Mouse (Mus musculus): ENCODE results near the gene Fasn.

Gene Fasn

DNA sequence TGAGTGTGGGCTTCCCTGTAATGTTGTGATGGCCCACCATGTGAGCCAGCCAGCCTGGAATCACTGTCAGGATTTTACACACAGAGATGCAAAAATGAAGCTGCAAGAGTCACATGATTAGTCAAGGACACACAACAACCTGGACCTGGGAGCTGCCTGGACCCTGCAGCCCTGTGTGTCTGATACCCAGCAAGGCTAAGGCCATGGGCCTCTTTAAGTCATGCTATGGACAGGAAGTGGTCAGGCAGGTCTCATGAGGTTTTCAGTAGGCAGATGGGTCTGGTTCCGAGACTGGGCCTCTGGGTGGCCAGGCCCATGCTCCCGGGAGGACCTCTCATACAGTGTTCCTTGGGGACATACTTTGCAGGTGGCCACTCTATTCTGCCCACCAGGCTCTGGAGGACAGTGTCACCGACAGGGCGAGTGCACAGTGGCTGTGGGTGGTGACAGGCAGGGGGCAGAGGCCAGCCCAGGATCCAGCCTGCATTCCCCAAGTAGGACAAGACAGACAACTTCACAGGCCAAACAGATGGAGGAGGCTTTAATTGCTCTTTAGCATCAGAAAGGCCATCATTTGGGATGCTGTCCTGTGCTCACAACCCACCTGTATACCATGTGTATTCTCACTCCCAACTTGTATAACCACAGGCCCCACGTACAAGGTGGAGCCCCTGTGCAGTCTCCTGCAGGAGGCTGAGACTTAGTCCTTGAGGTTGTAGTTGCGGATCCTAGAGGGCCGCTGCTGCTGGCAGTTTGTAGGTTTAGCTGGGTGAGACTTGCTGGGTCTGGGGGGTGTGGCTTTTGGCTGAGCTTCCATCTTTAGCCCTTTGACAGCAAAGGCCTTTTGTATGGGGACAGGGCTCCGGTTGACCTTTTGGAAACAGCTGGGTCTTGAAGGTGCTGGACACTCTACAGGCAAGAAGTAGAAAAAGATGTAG, 1.9 kb upstream of the Fasn start:
- no peak for DNase-seq (ENCODE audit: low spot score)

- DNase-seq (ENCODE audit: low spot score), result no peak
These were observed 1.0 kb upstream of the Fasn start for GRCm38 (mm10) chr11:120825289-120825863.

DNA sequence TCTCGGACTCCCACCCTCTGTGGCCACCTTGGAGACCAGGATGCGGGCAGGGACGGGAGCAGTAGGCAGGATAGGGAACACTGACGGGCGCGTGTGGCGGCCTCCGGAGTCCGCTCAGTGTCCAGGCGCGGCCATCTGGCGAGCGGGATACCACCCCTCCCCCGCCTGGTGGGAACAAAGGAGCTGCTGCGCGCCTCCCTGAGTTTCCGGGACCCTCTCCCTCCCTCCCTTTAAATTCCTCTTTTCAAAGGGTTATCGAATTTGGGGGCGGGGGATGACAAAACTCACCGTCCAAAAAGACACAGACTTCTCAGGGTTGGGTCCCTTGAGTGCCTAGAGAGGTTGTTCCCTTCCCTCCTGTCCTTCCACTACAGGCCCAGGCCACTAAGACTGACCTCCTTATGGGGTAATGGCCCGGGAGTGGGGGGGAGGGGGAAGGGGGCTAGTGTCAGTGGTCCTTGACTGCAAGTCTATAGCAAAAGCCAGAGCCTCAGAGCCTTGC, 491 bp upstream of the Fasn start:
- DNase-seq (ENCODE audit: low spot score), result no peak

GRCm38 (mm10) chr11:120823551-120823947, 798 bp downstream of the Fasn start:
- DNase-seq (ENCODE audit: low spot score), result no peak

DNA sequence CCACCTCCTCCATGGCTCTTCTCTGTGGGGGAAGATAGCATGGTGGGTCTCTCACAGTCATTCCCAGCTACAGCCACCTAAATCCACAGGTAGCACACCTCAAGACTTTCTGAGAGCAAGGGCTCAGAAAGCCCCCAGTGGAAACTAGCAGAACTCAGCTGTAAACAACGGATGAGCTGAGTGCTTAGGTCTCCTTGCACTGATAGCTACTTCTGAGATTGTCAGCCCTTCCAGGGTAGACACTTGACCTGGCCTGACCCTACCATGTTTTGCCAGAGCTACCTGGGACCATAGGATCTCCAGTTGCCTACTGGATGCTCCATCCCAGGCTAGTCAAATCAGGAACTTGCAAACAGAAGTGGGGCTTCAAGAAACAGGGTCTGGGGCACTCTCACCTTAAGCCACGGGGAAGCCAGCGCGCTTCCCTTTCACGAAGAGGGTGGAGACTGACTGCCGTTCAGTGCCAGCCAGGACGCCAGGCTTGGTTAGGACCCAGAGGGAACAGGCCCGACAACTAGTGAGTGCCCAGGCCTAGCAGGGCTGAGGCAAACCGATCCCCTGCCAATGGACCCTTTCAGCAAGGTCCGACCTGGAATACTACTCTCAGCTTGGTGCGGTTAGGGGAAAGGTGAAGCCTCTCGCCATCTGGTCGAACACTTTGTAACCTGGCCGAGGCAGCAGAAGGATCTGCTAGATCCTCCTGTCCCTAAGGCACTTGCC, 1.4 kb downstream of the Fasn start:
- no peak for DNase-seq (ENCODE audit: low spot score)

DNA sequence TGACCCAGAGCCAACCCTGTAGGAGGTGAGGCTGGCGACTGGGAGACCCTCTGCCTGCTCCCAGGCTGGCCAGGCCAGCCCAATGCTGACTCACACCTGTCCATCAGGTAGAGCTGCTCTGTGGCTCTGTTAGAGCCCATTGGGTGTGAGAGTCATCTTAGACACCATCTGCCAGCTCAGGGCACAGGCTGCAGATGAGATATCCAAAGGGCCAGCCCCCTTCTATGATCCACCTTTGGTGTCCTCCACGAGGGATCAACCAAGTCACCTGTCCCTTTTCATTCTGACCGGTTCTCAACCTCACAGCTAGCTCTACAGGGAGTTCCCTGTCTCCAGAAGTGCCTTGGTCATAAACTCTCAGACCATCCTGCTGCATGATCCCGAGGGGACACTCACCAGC, 2.0 kb downstream of the Fasn start:
- DNase-seq (ENCODE audit: low spot score), result no peak

DNA sequence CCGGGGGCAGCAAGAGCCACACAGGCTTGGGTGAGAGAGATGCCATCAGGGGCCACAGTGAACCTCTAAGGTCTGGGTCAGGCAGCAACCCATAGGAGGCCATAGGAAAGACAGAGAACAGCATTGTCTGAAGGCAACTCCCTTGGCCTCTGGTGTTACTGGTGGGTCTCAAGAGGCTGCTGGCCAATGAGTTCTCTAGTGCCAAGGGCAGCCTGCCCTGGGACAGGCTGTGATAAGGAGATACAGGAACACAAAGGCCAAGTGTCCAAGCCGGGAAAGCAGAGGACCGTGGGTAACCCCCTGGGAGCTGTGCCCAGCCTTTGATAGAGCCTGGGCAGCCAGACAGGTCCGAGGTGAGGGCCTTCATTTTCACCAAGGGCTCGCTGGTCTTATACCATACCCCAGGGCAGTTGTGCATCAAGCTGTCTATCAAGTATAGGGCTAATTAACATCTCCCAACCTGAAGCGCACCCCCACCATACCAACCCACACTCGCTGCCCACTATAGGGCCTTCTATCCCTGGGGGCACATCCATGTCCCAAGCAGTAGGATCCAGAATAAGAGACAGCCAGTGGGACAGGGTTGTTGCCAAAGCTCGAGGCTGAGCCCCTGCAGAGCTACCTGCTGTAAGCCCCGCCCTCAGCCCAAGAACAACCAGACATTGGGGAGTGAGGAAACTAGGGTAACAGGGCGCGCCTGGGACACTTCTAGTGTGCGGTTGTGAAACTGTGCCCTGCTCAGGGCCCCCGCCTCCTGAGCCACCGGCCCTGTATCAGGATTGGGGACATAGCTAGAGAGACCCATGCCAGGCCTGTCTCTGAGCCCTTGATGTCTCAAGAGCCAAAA, 3.0 kb downstream of the Fasn start:
- DNase-seq (ENCODE audit: low spot score), result no peak

DNA sequence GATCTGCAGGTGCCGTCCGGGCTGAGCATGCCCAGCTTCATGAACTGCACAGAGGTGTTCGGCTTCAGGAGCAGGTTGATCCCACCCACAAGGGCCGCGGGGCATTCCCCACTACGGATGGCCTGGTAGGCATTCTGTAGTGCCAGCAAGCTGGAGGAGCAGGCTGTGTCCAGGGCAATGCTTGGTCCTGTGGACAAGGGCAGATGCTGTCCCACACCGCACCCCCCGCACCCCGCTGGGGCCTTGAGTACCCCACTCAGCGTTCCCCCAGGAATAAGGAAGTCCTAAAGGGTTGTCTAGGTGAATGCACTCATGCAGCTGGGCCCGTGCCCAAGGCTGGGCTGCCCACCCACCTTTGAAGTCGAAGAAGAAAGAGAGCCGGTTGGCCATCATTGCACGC, 3.8 kb downstream of the Fasn start:
- DNase-seq (ENCODE audit: low spot score), result no peak

- DNase-seq (ENCODE audit: low spot score), result no peak
These were observed 4.8 kb downstream of the Fasn start for GRCm38 (mm10) chr11:120819556-120819955.

DNA sequence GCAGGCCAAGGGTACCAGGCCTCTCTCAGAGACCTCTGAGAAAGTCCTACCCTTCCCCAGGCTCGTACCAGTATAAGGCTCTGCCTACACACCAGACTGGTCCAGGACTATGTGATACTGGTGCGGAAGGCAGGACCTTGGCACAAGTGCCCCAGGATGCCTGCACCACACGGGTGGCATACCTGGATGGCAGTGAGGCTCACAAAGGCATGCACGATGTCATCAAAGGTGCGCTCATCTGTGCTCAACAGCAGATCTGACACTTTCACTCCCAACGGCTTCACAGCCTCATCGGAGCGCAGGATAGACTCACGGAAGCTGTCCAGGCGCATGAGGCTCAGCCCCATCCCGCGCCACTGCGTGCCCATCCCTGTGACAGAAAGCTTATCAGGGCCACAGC, 6.1 kb downstream of the Fasn start:
- DNase-seq (ENCODE audit: low spot score), result no peak

- no peak for DNase-seq (ENCODE audit: low spot score)
These were observed 7.0 kb downstream of the Fasn start for GRCm38 (mm10) chr11:120817358-120817757.

DNA sequence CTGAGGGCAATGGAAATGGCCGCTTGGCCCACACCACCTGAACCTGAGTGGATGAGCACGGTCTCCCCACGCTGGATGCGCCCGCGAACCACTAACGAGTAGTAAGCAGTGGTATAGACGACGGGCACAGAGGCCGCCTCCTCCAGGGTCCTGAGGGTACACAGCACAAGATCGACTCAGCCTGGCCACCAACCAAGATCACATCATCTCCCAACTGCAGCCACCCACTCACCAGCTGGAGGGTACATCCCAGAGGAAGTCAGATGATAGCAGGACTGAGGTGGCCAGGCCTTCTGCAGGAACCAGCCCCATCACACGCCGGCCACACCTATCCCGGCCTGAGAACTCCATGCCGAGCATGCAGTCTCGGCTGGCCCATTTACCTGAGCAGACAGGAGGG, 12.3 kb downstream of the Fasn start:
- no peak for DNase-seq (ENCODE audit: low spot score)

DNA sequence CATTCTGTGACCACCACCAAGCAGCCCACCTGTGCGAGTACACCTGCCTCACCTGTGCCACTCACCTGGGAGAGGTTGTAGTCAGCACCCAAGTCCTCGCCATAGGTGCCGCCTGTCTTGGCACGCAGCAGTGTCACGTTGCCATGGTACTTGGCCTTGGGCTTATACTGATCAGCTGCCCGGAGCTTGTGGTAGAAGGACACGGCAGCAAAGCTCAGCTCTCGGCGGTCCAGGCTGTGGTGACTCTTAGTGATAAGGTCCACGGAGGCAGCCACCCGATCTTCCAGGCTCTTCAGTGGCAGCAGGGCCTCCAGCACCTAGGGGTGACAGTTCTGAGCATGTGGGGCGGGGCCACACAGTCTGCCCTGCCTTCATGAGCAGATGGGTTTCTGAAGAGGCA, 16.3 kb downstream of the Fasn start:
- DNase-seq (ENCODE audit: low spot score), result no peak

GRCm38 (mm10) chr11:120805375-120806298, 18.7 kb downstream of the Fasn start:
- no peak for DNase-seq (ENCODE audit: low spot score)

DNA sequence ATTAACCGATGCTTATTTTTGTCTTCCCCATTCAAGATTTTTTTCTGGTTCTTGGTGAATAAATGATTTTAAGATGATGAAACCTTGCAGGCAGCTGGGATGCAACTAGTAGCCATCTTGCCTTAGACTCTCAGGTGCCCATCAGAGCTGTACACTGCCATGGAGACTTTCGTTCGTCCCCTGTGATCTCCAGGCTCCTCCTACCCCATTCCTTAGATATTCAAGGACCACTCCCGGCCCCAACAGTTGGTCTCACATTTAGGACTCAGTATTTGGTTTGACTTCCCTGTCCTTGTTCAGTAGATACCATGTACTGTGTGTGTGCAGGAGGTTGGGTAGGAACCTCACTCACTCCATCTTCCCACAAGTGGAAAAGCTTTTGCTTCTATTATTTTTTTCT, 19.6 kb downstream of the Fasn start:
- DNase-seq (ENCODE audit: low spot score), result no peak

GRCm38 (mm10) chr11:120804274-120804673, 20.1 kb downstream of the Fasn start:
- DNase-seq (ENCODE audit: low spot score), result no peak

DNA sequence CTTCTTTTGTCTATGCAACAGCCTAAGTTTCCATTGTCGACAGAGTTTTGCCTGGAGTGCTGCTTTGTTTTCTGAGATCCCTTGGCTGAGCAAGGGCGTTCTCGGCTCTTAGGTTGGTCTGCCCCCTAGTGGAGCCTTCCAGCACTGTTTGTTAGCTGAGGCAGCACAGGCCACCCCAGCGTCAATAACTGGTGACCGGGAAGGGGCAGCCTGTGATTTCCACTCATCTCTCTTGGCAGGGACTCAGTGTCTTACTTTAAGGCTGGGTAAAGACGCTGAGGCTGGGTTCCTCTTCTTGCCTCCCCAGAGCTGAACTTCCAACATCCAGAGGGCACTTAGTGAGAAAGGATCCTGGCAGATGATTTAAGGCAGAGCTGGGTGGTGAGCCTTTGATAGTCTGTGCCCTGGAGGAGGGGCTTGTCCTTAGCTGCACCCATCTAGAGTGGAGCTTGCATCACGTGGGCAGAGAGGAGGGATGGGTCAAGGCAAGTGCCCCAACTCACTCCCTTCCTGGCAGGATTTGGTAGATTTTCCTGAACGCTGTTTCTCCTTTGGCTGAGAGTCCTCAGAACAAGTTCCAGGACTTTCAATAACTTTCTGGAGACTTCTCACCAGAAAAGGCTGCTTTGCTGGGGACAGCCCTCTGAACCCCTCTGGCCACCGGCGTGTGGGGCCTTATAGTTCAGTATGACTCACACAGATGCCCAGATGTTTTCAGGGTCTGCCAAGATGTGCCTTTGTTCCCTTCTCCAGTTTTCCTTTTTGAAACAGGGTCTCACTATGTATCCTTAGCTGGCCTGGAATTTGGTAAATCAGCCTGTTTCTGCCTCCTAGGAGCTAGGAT, 24.1 kb downstream of the Fasn start:
- peak; percentile 91 for DNase-seq (ENCODE audit: low spot score)

GRCm38 (mm10) chr11:120799316-120799890, 24.9 kb downstream of the Fasn start:
- DNase-seq (ENCODE audit: low spot score), result no peak

DNA sequence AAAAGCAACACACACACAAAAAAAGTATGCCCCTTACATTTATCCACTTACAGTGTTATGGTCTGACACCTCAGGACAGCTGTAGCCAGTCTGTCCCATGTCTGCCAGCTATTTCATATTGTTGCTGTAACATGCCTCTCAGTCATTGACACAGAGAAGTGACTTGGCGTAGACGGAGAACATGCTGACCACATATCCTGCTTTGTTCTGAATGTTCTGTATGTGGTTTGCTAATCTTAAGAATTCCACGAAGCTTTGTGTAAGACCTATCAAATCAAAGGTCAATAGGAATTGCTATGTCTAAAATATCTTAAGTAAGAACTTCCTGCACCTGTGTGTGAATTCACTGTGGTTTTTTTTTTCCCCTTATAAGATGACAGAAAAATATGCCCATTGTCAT, 26.1 kb downstream of the Fasn start:
- DNase-seq (ENCODE audit: low spot score), result no peak

- DNase-seq (ENCODE audit: low spot score), result no peak
These were observed 27.8 kb downstream of the Fasn start for GRCm38 (mm10) chr11:120796614-120796946.
